In genomic region chr5:73630141-73630540, GRCm38 (mm10) we compare ENCODE assay signal across 13 mouse cellular contexts. TPM values are rescaled to one million over a fixed set of nuclear protein-coding genes. Genes with fewer than 3 reads are reported as not detected.
DNase-seq lines count a peak whose midpoint lies in the region; ATAC-seq lines count a peak whose summit lies in the region.
"Had no signal": no experiment of that assay in that cellular context is flagged by ENCODE, and none has a peak within 500 bp of the region (broad histone marks: within the 10 kb centered on the region; RNA-seq: fewer than 3 reads in every experiment).

No protein-coding gene starts in this region.

- no peaks in the 10 kb centered on the region for H3K27me3 ChIP-seq in liver, embryonic 11.5 days (replicated peaks; ENCODE audit: control insufficient read depth, insufficient read depth, low read length)
- no peaks in the 10 kb centered on the region for H3K27me3 ChIP-seq in stomach, embryonic 14.5 days (ENCODE audit: control insufficient read depth, insufficient read depth, low read length)

- no peak overlapping the region for H3K27ac ChIP-seq in liver, embryonic 11.5 days (ENCODE audit: low read depth, low read length)
- H3K27ac ChIP-seq in stomach, embryonic 14.5 days (ENCODE audit: low read length): no peak overlapping the region
- H3K27ac ChIP-seq: kidney, postnatal 0 days had no signal

- ATAC-seq in liver, embryonic 11.5 days (replicated peaks; ENCODE audit: low FRiP score): peak; percentile 79
- peak; percentile 46; the same call in 1 of the 2 replicates for ATAC-seq in stomach, embryonic 14.5 days (ENCODE audit: insufficient number of reproducible peaks, insufficient read depth, low FRiP score, low read depth)

- peaks cover 3% of the 10 kb centered on the region; the same call in 1 of the 2 replicates for H3K9me3 ChIP-seq in liver, embryonic 11.5 days (ENCODE audit: control insufficient read depth, low read length)
- H3K9me3 ChIP-seq in stomach, embryonic 14.5 days (ENCODE audit: control insufficient read depth, low read depth, low read length): peaks cover 7% of the 10 kb centered on the region; the same call in 1 of the 2 replicates

- H3K4me1 ChIP-seq in liver, embryonic 11.5 days (replicated peaks; ENCODE audit: control insufficient read depth, insufficient read depth, low read length): peaks cover 6% of the 10 kb centered on the region
- no peaks in the 10 kb centered on the region for H3K4me1 ChIP-seq in stomach, embryonic 14.5 days (ENCODE audit: control insufficient read depth, insufficient read depth, low read length)

- H3K4me2 ChIP-seq in liver, embryonic 11.5 days: peak overlapping the region; percentile 38
- no peak overlapping the region for H3K4me2 ChIP-seq in stomach, embryonic 14.5 days (replicated peaks; ENCODE audit: low read depth, low read length)

- H3K36me3 ChIP-seq in liver, embryonic 11.5 days (ENCODE audit: control insufficient read depth, insufficient read depth, low read length): peaks cover 4% of the 10 kb centered on the region; the same call in 1 of the 2 replicates
- peaks cover 7% of the 10 kb centered on the region for H3K36me3 ChIP-seq in stomach, embryonic 14.5 days (ENCODE audit: control insufficient read depth, insufficient read depth, low read length)

- 34% methylated on average over 5 of the region's 5 CpGs for WGBS in liver, embryonic 11.5 days
- 65% methylated on average over 5 of the region's 5 CpGs for WGBS in stomach, embryonic 14.5 days

- H3K4me3 ChIP-seq in liver, embryonic 11.5 days (ENCODE audit: low read depth, low read length): no peak overlapping the region
- H3K4me3 ChIP-seq in stomach, embryonic 14.5 days (ENCODE audit: low read depth, low read length): no peak overlapping the region
- H3K4me3 ChIP-seq: myocyte had no signal

- DNase-seq in 416B (ENCODE audit: low read depth): peak; percentile 97
- DNase-seq in T-cell, adult 2 months (ENCODE audit: low spot score): peak; percentile 32
- no peak for DNase-seq in liver, embryonic 11.5 days (ENCODE audit: low spot score)
- no peak for DNase-seq in spleen, postnatal 36 days (ENCODE audit: low spot score in 2 of 2)
- no peak for DNase-seq in testis, postnatal 10 days (ENCODE audit: low spot score)
- no peak for DNase-seq in ovary, postnatal 36 days (ENCODE audit: low spot score)
- DNase-seq: embryo, embryonic 11 days; left cerebral cortex, postnatal 4 days; right cerebral cortex, adult 18-20 months had no signal

- no peak overlapping the region for H3K9ac ChIP-seq in liver, embryonic 11.5 days (ENCODE audit: low read depth, low read length)
- no peak overlapping the region for H3K9ac ChIP-seq in stomach, embryonic 14.5 days (replicated peaks; ENCODE audit: low read depth, low read length)

RNA-seq across cellular contexts. Expression of gene Lrrc66, which starts 2.2 kb away (rescaled TPM):
- polyA plus RNA-seq in liver, embryonic 11.5 days (2014; fragmentation: Nextera tagmentation; extraction: Ambion mirVana): 0.18 and 0.74 TPM in 2 replicates
- 0.82 TPM in 1 of 2 replicates, not detected in the other for polyA plus RNA-seq in stomach, embryonic 14.5 days (2014; fragmentation: Nextera tagmentation; extraction: Ambion mirVana)
- polyA plus RNA-seq: hindbrain, embryonic 11.5 days; myocyte had no signal

RNA-seq across cellular contexts. Expression of gene Sgcb, which starts 17.4 kb away (rescaled TPM):
- polyA plus RNA-seq in liver, embryonic 11.5 days (2014; fragmentation: Nextera tagmentation; extraction: Ambion mirVana): 8.9 and 9.3 TPM in 2 replicates
- 30.6 and 32.1 TPM in 2 replicates for polyA plus RNA-seq in stomach, embryonic 14.5 days (2014; fragmentation: Nextera tagmentation; extraction: Ambion mirVana)

RNA-seq across cellular contexts. Expression of gene Spata18, which starts 21.0 kb away (rescaled TPM):
- polyA plus RNA-seq in liver, embryonic 11.5 days (2014; fragmentation: Nextera tagmentation; extraction: Ambion mirVana): not detected in 2 replicates
- 0.21 and 0.36 TPM in 2 replicates for polyA plus RNA-seq in stomach, embryonic 14.5 days (2014; fragmentation: Nextera tagmentation; extraction: Ambion mirVana)
- polyA plus RNA-seq: myocyte had no signal

Comparison
In these comparisons a context has a peak if more than half of its experiments do, and no peak if none do; other contexts are left out.
1. DNase-seq: peak in 416B (single experiment) and T-cell, adult 2 months (single experiment); none in liver, embryonic 11.5 days (single experiment), spleen, postnatal 36 days (0 of 2), testis, postnatal 10 days (single experiment) and ovary, postnatal 36 days (single experiment).